Mouse (Mus musculus) left cerebral cortex, postnatal 4 days (tissue): ENCODE data around the gene Pik3r6. TPM values are rescaled to one million over a fixed set of nuclear protein-coding genes. Genes with fewer than 3 reads are reported as not detected.

Source experiments
- DNase-seq: peaks from one replicate; pipeline ENCODE4 v3.0.0-alpha.2; 2022
- intact Hi-C: fragments of 180-260 bp; cut with DNase I; formaldehyde crosslinking; loops from one replicate; pipeline ENCODE4 v1.15.1; 2025
- total RNA-seq, 2 experiments: library from RNA; stranded (reverse); gene quantifications; 2 replicates each; pipeline ENCODE4 v1.2.3; 2021

The Pik3r6 gene
- total RNA-seq, 2 experiments from 2014 or later, result 1.9 to 2.6 TPM

DNA sequence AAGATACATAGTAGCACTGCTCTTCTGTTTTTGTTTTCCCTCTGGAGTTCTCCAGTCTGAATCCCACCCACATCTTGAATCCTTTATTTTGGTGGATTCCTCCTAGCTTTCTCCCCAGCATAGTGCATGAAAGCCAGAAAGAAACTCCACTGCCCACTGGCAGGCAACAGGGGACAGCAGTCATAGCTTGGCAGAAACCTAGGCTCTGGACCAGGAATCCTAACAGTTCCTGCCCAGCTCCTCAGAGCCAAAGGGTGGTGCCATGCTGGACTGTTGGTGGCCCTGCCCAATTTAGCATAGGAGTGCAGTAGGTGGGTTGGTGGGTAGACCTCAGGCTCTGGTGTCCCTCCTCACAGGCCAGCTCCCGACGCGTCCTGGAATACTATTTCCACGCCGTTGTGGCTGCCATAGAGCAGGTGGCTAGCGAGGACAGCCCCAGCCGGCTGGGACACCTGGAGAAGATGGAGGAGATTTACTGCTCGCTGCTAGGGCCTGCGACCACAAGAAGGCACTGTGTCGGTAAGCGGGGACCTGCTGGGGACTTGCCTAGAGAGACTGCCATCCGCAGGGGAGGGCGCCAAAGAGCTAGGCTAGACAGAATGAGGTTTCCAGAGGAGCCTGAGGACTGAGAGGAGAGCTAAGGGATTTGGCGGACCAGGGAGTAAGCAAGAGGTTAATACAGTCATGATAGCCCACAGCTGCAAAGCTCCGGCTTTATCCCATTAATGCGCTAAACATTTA, 28.4 kb downstream of the Pik3r6 start:
- intact Hi-C loops, result no loop called here
- peak; percentile 55 for DNase-seq

DNA sequence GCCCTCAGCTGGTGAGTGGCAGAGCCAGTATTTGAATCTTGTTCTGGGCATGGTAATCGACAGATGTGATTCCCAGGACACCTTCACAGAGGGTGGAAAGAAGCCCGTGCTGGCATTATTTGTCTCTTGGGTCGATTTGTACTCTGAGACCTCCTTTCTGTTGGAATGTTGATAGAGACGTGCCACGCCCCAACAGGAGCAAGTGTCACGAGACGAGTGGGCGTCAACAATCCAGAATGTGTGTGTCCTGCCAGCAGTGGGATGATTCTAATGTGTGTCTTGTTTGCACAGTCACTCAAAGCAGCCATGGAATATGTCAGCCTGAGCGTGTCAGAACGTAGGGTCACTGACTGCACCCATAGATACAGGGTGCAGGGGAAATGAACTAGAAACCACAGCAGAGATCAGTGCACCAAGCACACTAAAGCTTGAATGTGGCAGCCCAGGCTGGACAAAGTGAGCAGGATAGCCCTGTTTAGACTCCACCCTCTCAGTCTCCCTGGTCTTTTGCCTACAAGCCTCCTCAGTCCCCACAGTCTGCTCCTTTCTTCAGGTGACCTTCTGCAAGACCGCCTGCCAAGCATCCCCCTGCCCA, 29.2 kb downstream of the Pik3r6 start:
- intact Hi-C loops, result no loop called here

DNA sequence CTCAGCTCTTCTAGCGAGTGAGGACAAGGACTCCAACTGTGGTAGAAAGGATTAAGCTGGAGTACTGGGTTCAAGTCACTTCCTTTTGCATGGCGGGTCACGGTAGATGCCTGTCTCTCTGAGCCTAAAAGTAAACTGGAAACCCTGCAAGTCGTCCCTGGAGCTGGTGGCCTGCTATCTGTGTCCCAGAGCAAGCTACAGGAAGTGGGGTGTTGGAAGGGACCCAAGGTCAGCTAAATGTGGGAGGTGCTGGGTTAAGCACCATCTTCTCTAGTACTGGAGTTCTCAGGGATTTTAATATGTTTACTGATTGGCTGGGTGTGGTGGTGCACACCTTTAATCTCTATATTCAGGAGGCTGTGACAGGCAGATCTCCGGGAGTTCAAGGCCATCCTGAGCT, 30.0 kb downstream of the Pik3r6 start:
- intact Hi-C loops, result no loop called here

More for the DNA sequence above, 29.2 kb downstream of the Pik3r6 start:
- DNase-seq, result no peak

DNA sequence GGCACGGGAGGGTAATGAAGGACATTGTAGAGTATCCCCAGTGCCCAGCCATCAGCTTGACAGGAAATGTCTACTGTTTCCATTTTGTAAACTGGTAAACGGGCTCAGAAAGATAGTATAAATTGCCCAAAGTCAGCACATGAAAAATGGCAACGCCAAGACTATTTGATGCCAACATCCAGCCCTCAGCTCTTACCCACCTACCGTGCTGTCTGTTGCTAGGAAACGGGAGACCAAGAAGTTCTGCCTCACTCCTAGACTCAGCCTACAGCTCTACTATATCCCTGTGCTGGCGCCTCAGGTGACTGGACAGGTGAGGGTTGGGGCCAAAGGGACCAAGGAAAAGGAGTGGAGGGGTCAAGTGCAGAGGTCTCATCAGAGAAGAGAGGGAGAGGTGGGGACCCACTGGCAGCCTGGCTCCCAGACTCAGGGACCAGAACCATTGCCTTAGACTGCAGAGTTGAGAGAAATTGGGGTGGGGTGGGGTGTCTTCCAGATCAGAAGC, 31.2 kb downstream of the Pik3r6 start:
- intact Hi-C loops, result no loop called here
- no peak for DNase-seq

More for the DNA sequence above, 30.0 kb downstream of the Pik3r6 start:
- no peak for DNase-seq

DNA sequence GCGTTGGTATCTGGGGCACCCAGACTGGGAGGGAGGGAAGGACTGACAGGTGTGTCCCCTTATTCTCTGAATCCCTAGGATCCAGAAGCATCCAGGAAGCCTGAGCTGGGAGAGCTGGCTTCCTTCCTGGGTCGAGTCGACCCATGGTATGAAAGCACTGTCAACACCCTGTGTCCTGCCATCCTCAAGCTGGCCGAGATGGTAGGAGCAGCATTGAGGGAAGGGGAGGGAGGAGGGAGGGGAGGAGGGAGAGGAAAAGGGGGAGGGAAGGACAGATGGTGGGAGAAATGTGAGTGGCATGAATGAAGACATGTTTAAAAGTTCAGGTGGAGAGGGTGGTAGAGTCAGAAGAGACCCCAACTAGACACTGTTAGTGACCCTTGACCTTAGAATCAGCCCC, 33.2 kb downstream of the Pik3r6 start:
- DNase-seq, result no peak
- intact Hi-C loops, result no loop called here

DNA sequence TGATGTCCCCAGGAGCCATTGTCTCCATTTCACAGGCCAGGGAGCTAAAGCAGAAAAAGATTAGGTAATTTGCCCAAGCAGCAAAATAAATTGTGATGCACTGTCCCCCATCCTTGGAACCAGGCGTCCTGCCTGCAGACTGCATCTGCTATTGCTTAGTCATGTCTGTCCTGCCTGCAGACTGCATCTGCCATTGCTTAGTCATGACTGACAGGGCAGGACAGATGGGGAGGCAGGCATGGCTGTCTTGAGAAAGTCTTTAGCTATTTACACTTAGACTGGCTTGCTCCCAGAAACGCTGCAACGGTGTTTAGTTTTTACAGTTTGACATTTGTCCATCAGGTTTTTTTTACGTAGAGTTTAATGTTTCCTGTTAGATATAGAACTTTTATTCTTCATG, 33.6 kb downstream of the Pik3r6 start:
- intact Hi-C loops, result no loop called here
- DNase-seq, result no peak

DNA sequence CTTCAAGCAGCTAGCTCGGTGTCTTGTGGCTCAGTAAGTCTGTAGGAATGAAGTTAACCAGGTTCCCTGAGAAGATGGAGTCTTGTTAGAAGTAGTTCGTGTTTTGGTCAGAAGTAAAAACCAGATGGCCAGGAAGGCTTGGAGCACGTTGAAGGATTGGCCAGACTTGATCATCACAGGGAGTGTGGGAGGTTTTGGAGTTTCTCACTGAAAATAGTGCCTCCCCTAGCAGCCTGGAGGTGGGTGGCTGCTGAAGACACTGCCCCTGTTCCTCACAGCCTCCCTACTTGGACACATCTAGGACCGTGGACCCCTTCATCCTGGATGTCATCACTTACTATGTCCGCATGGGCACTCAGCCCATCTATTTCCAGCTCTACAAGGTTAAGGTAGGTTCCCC, 36.8 kb downstream of the Pik3r6 start:
- intact Hi-C loops, result no loop called here
- DNase-seq, result no peak

DNA sequence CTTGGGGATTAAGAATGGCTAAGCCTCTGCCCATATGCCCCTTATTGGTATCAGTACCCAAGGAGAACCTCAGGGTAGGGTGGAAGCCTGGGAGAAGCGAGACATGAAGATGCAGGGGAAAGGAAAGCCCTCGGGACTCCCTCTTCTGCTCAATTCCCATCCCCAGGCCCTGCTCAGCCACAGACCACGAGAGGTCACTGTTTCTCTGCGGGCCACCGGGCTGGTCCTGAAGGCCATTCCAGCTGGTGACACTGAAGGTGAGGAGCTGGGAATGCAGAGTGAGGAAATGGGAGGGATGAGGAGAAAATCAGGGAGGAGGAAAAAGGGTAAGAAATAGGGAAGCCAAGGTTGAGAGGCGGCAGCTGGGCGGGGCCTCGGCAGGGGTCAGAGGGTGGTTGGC, 41.7 kb downstream of the Pik3r6 start:
- no peak for DNase-seq
- intact Hi-C loops, result no loop called here

DNA sequence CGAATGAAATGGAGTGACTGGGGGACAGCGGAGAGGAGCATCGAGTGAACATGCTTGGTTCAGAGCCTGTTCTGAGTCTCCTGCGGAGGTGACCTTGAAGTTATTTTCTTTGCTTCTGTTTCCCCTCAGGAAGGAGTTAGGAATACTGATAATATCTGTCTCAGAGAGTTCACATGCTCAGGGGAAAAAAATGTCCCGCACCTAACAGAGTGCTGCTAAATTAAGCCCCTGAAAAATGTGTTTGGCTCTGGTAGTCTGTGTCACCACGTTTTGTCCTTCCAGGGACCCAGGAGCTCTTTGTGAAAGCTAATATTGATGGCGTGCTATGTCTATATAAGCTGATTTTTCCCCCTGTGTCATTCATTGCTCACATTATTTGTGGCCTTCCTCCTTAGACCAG, 42.4 kb downstream of the Pik3r6 start:
- no peak for DNase-seq
- intact Hi-C loops, result no loop called here

DNA sequence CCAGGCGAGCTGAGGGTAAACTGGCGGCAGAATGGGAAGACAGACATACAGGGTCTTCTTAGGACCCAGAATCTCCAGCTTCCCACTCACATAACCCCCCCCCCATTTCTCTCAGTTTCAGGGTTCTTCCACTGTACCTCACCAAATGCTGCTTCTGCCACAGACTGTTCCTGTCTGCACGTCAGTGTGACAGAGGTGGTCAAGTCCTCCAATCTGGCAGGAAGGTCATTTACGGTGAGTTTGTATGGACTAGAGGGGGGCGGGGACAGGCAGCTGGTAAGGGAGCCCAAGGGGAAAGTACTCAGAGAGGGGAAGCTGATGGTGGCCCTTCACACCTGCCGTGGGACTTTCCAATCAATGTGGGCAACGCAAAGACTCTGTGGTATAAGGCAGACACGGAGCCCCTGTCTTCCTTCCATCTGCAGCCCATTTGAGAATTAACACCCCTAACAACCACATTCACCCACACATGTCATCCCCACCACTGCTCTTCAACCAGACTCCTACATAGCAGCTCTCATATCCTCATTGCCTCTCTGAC, 42.9 kb downstream of the Pik3r6 start:
- intact Hi-C loops, result no loop called here
- no peak for DNase-seq

DNA sequence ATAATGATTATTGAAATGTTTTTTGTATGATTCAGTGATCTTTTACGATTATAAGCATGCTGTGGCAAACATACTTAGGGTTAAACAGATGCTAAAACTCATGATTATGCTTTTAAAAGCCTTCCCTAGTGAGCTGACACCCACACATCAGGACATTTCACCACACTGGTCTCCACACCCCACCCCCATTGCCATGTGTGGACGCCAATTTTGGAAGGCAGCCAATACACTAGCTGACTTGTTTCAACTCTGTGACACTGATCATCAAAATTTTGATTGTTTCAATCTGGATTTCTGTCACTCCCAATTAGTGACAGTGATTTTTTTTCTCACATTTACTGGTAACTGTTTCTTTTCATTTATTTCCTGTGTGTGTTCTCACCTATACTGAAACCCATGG, 44.7 kb downstream of the Pik3r6 start:
- DNase-seq, result no peak
- intact Hi-C loops, result no loop called here

DNA sequence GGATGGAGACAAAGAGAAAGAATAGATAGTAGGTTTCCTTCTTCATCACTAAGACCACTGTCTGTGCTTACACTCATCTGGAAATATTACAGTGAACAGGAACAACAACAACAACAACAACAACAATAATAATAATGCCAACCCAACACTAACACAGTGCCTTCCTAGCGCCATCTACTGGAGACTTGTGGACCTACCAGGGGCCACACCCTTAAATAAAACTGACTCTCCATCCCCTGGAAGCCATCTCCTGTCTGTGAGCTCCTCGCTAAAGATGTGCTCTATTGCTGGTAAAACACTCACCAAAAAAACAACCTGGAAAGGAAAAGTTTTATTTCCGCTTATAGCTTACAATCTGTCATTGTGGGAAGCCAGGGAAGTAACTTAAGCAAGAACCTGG, 46.8 kb downstream of the Pik3r6 start:
- DNase-seq, result no peak
- intact Hi-C loops, result no loop called here

DNA sequence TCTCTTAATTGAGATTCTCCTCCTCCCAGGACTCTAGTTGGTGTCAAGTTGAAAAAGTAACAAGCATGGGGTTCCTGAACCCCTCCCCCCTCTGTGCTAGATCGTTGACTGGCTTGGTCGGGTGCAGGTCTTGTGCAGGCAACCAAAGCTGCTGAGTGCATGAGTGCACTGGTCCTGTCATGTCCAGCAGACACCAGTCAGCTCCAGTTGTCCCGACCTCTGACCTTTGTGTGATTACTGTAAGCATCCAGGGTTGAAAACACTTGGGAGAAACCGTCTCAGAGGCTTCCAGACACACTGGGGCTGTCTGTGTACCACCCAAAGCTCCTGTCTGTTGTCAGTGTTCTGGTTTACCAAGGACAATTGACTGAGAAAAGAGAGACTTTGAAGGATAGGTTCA, 47.5 kb downstream of the Pik3r6 start:
- no peak for DNase-seq
- intact Hi-C loops, result no loop called here

DNA sequence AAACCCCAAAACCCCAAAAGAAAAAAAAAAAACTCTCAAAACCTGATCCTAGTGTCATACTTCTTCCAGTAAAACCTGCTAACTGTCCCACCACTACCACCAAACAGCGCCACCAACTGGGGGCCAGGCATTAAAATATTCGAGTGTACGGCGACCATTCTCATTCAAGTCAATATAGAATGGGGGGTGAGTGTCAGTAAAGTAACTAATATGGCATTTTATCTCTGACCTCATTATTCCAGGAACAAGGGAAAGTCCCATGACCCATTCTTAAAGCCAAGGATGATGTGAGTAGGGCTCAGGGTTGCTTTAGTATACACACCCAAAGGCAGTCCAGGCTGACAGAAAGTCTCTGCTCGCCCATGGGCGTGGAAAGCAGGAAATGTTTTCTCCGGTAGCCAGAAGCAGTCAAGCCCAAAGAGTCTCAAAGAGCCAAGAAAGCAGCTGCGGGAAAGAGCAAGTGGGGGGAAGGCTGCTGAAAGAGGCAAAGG, 51.2 kb downstream of the Pik3r6 start:
- DNase-seq, result peak; percentile 45
- intact Hi-C loops, result no loop called here

DNA sequence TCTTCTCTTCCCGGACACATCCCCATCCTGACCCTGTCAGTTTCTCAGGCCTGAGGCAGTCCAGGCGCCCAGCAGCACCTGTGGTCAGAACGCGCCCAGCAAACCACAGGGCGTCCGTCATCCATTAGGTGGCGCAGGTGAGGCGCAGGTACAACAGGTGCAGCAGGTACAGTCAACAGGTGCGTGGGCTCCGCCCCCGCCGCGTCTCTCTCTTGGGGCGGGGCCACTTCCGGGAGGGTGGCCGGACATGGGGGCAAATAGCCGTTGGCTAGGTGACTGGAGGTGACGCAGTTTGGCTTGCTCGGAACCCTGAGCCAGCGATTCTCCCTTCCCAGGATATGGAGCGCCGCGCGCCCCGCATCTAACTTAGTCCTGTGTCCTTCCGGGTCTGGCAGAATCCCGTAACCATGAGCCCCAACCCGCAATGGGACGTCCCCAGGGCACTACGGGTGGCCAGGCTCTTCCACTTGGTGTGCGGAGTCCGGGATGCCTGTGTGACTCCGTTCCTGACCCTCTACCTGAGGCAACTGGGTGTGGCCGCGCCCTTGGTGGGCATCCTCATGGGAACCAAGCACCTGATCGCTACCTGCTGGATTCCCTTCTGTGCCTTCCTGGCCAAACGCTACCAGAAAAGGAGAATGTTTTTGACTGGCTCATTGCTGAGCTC, 53.2 kb downstream of the Pik3r6 start, which contains the start of gene Mfsd6l:
Gene Mfsd6l, plus strand, starts transcription at position 269 of the 667 bp plus-strand sequence.
- intact Hi-C loops, result no loop called here
- DNase-seq, result no peak

DNA sequence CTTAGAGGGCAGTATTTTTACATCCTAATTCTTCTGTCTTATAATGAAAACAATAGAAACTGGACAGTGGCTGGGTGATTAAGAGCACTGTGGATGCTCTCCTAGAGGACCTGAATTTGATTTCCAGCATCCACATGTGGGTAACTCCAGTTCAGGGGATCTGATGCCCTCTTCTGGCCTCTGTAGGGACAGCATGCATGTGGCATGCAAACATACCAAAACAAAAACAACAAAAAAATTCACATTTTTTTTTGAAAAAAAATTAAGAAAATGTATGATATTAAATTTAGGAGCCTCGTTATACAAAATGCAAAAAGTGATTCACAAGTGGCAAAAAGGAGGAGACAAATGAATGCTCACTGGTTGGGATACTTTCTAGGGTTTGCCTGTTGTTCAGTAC, 56.7 kb downstream of the Pik3r6 start:
- intact Hi-C loops, result no loop called here
- DNase-seq, result no peak

DNA sequence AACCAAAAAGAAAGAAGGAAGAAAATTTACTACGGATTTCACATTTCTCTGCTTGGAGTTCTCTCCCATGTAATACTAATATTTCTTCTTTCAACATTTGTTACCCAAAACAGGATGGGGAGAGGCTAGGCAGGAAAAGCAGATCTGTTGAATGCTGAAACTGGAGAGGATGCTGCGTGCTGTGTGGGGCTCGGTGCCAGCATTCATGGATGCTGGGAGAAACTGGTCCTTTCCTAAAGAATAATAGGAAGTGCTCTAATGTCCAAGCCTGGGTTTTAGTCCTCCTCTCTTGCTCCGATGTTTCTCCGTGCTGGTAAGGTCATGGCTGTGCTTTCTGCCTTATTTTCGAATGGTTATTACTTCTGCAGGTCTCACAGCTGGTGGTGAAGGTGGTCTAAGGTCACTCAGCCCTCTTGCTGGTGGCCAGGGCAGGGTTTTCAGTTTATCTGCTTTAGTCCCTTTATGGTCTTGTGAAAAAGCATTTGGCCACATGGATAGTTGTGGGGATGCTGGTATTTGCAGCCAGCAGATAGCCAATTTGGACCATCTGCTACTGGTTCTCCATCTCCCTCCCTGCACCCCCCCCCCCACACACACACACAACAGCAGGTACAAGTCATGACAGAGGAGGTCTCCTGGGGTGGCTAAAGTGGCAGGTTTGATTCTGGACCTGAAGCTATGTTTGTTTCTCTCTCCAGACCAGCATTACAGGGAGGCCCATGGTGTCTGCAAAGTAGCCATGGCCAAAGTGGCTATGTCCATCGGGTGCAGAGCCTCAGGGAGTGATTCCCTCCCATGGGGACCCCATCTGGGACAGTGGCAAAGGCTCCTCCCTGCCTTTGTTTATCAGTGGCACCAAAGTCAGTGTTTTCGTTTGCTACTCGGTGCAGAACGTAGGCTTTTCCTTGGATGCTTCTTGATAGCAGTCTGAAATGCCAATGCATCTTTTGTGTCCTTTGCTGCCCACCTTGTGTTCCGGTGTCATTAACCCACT, 59.4 kb downstream of the Pik3r6 start:
- DNase-seq, result peak; percentile 37

DNA sequence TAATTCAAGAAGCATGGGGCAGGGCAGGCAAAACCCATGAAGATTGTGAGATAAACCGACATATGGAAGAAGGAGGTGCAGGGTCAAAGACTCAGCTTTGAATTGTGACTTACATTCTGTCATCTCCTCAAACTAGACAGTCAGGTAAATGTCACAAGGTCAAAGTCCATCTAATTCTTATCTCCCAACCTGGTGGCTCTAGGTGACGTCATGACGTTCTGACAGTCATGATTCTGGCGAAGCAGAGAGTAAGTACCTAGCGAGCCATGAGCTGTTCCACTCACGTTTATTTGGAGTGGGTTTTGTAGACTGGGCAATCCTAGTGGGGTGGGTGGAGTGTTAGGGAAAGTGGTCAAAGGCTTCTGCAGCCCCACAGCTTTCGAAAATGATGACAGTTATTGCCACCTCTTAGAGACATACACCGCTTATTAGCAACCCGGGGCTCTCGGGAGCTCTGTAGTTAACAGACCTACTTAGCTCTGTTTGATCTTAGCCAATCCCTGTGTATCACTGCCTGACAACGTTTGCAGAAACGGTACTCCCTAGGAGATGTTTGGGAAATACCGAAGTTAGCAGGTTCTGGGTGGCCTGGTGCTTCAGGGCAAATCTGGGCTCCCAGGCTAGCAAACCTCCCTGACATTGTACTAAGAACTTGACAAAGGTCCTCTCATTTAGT, 61.7 kb downstream of the Pik3r6 start:
- intact Hi-C loops, result loop anchor here (5.0 kb wide), 1 partner anchor 128 kb away; the partner anchor contains the start of gene Myh10
- no peak for DNase-seq

More for the DNA sequence above, 59.4 kb downstream of the Pik3r6 start:
- intact Hi-C loops, result no loop called here

DNA sequence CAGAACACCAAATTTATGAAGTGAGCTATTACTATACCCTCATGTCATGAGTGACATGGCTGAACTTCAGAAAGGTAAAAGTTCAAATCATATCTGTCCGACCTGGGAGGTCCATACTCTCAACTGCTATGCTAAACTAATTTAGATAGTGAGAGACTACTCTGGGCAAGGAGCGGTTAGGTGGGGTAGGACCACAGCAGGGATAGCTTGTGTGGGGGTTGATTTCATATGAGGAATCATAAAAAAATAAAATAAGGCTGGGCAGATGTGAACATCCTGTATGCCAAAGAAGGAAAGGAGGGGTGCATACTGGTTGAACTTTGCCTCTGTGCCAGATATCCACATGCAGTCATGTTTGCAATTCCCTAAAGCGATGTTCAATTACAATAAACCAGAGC, 62.2 kb downstream of the Pik3r6 start:
- no peak for DNase-seq
- intact Hi-C loops, result loop anchor here (5.0 kb wide), 1 partner anchor 127 kb away; the partner anchor contains the start of gene Myh10
